Mouse (Mus musculus): Measurements from ENCODE around the gene Gch1.

- no peak for TF ChIP-seq CTCF (IDR thresholded peaks at IDR 0.05; ENCODE audit: low read depth)
- no peak for TF ChIP-seq EP300 (optimal IDR thresholded peaks at IDR 0.05)
Observed at GRCm38 (mm10) chr14:47165117-47165516, 24.1 kb downstream of the Gch1 start.
